Mouse (Mus musculus) liver, adult 2 months (tissue): Measurements from ENCODE around the gene Gm28043. TPM values are rescaled to one million over a fixed set of nuclear protein-coding genes. Genes with fewer than 3 reads are reported as not detected.
A peak's percentile ranks its signal among the peaks of the same experiment; 100 is the strongest.

Experiments used
- DNase-seq: peaks from one replicate; pipeline ENCODE4 v3.0.0-alpha.2; 2011; ENCODE audit warnings: low read depth, low spot score; ENCODE audit errors: extremely low read depth
- H3K27ac ChIP-seq: fragments of 200-500 bp; replicated peaks from 2 replicates; pipeline ENCODE4 v1.5.1; 2012; ENCODE audit warnings: low read depth, mild to moderate bottlenecking, control low read depth, inconsistent platforms, low read length; ENCODE audit not compliant: insufficient read depth
- H3K27me3 ChIP-seq: fragments of 200-500 bp; 2 replicates; pipeline ENCODE4 v1.6.1; 2012; ENCODE audit warnings: mild to moderate bottlenecking, moderate library complexity, low read length, inconsistent platforms; ENCODE audit not compliant: control insufficient read depth, insufficient read depth
- H3K36me3 ChIP-seq: fragments of 200-500 bp; 2 replicates; pipeline ENCODE4 v1.6.1; 2012; ENCODE audit warnings: low read length, inconsistent platforms; ENCODE audit not compliant: control insufficient read depth, insufficient read depth
- H3K4me1 ChIP-seq: fragments of 200-500 bp; 2 replicates; pipeline ENCODE4 v1.6.1; 2011; ENCODE audit warnings: low read length; ENCODE audit not compliant: control insufficient read depth, insufficient read depth
- H3K4me3 ChIP-seq: fragments of 200-500 bp; 2 replicates; pipeline ENCODE4 v1.5.1; 2011; ENCODE audit warnings: low read depth, mild to moderate bottlenecking, control low read depth, low read length, moderate library complexity; ENCODE audit not compliant: insufficient read depth
- H3K79me2 ChIP-seq: fragments of 200-500 bp; 2 replicates; pipeline ENCODE4 v1.6.1; 2012; ENCODE audit warnings: inconsistent platforms, mild to moderate bottlenecking, low read length, moderate library complexity; ENCODE audit not compliant: control insufficient read depth, insufficient read depth
- H3K9ac ChIP-seq: fragments of 200-500 bp; 2 replicates; pipeline ENCODE4 v1.6.1; 2012; ENCODE audit warnings: low read depth, mild to moderate bottlenecking, control low read depth, inconsistent platforms, low read length
- CTCF ChIP-seq: fragments of 200-500 bp; IDR thresholded peaks from 2 replicates; pipeline ENCODE4 v1.5.1; 2011; ENCODE audit warnings: low read depth, low read length, control low read depth
- POLR2A ChIP-seq: fragments of 200-500 bp; IDR thresholded peaks from 2 replicates; pipeline ENCODE4 v1.6.1; 2011; ENCODE audit warnings: low read length, control low read depth; ENCODE audit not compliant: insufficient read depth; ENCODE audit errors: extremely low read depth
- WGBS: fragments of 180-500 bp; shearing (Covaris S2); methylation state at CpG from one replicate; pipeline ENCODE4 v1.1.7; 2018; 5-methylcytosine and 5-hydroxymethylcytosine counted together
- polyA plus RNA-seq: library from polyadenylated mRNA; depleted of rRNA; stranded (reverse); fragments of >200 nt; gene quantifications from 2 replicates; pipeline ENCODE4 v1.2.3, GENCODE M21; 2012
- total RNA-seq: library from RNA; depleted of rRNA; stranded (reverse); fragments of >200 nt; gene quantifications from 2 replicates; pipeline ENCODE4 v1.2.3, GENCODE M21; 2014

Gene Gm28043
- total and polyA plus RNA-seq, 2 experiments, result 0.60 to 1.9 TPM

GRCm38 (mm10) chr17:29629620-29630019, 14.9 kb downstream of the Gm28043 start:
- Histone ChIP-seq H3K36me3 (peaks cover 30% of the 10 kb centered on the region; the same call in 1 of the 2 replicates), H3K9ac (no peak overlapping the region), H3K27me3 (no peaks in the 10 kb centered on the region), H3K4me1 (no peaks in the 10 kb centered on the region), H3K79me2 (no peaks in the 10 kb centered on the region), H3K27ac (no peak overlapping the region), H3K4me3 (no peak overlapping the region)
- no peak for DNase-seq
- TF ChIP-seq POLR2A (no peak), CTCF (no peak)
- WGBS, result 88% methylated on average over 5 of the region's 5 CpGs

GRCm38 (mm10) chr17:29632312-29632711, 17.6 kb downstream of the Gm28043 start:
- H3K9ac ChIP-seq, result no peak overlapping the region
- H3K27ac ChIP-seq, result no peak overlapping the region
- 94% methylated on average over 11 of the region's 11 CpGs for WGBS
- H3K27me3 ChIP-seq, result no peaks in the 10 kb centered on the region
- H3K36me3 ChIP-seq, result peaks cover 22% of the 10 kb centered on the region
- no peak overlapping the region for H3K4me3 ChIP-seq
- DNase-seq, result no peak
- no peak for TF ChIP-seq POLR2A
- no peak for TF ChIP-seq CTCF
- no peaks in the 10 kb centered on the region for H3K79me2 ChIP-seq
- H3K4me1 ChIP-seq, result no peaks in the 10 kb centered on the region

GRCm38 (mm10) chr17:29635492-29635891, 20.8 kb downstream of the Gm28043 start:
- WGBS, result 94% methylated on average over 8 of the region's 8 CpGs
- no peak for DNase-seq
- peaks cover 17% of the 10 kb centered on the region for H3K36me3 ChIP-seq
- H3K79me2 ChIP-seq, result no peaks in the 10 kb centered on the region
- H3K9ac ChIP-seq, result no peak overlapping the region
- H3K4me1 ChIP-seq, result no peaks in the 10 kb centered on the region
- H3K27ac ChIP-seq, result no peak overlapping the region
- TF ChIP-seq CTCF (no peak), POLR2A (no peak)
- no peak overlapping the region for H3K4me3 ChIP-seq
- H3K27me3 ChIP-seq, result no peaks in the 10 kb centered on the region

GRCm38 (mm10) chr17:29636118-29636517, 21.4 kb downstream of the Gm28043 start:
- Histone ChIP-seq H3K9ac (no peak overlapping the region), H3K4me1 (no peaks in the 10 kb centered on the region), H3K36me3 (peaks cover 19% of the 10 kb centered on the region), H3K4me3 (no peak overlapping the region), H3K27me3 (no peaks in the 10 kb centered on the region), H3K27ac (no peak overlapping the region), H3K79me2 (no peaks in the 10 kb centered on the region)
- no peak for DNase-seq
- TF ChIP-seq CTCF, result peak; percentile 60
- TF ChIP-seq POLR2A, result no peak
- WGBS, result 75% methylated on average over 5 of the region's 5 CpGs

- peak; percentile 22 for DNase-seq
- 84% methylated on average over 4 of the region's 4 CpGs for WGBS
- Histone ChIP-seq H3K27ac (no peak overlapping the region), H3K4me1 (no peaks in the 10 kb centered on the region), H3K79me2 (no peaks in the 10 kb centered on the region), H3K9ac (no peak overlapping the region), H3K36me3 (peaks cover 22% of the 10 kb centered on the region), H3K4me3 (no peak overlapping the region), H3K27me3 (no peaks in the 10 kb centered on the region)
- TF ChIP-seq POLR2A (no peak), CTCF (no peak)
Observed at GRCm38 (mm10) chr17:29637377-29637776, 22.7 kb downstream of the Gm28043 start.

- Histone ChIP-seq H3K79me2 (no peaks in the 10 kb centered on the region), H3K27ac (no peak overlapping the region), H3K4me1 (no peaks in the 10 kb centered on the region), H3K4me3 (no peak overlapping the region), H3K9ac (no peak overlapping the region), H3K27me3 (no peaks in the 10 kb centered on the region), H3K36me3 (peaks cover 22% of the 10 kb centered on the region)
- no peak for DNase-seq
- WGBS, result 83% methylated on average over 8 of the region's 8 CpGs
- no peak for TF ChIP-seq CTCF
- TF ChIP-seq POLR2A, result no peak
Observed at GRCm38 (mm10) chr17:29637895-29638294, 23.2 kb downstream of the Gm28043 start.
